Mouse (Mus musculus) layer of hippocampus, postnatal 14 days (tissue): ENCODE results near the gene Rora. TPM values are rescaled to one million over a fixed set of nuclear protein-coding genes. Genes with fewer than 3 reads are reported as not detected.
A peak's percentile ranks its signal among the peaks of the same experiment; 100 is the strongest.

ENCODE experiments used
- DNase-seq, 2 experiments: peaks; one replicate each; pipeline ENCODE4 v3.0.0; 2021 to 2022; ENCODE audit warnings: low spot score in 2 of 2, mixed read lengths in 1 of 2
- total RNA-seq, 2 experiments: library from RNA; stranded (reverse); gene quantifications; 2 replicates each; pipeline ENCODE4 v1.2.3; 2021

The Rora gene
- total RNA-seq, 2 experiments from 2014 or later = 29.3 to 49.5 TPM

- DNase-seq = no peak
These were observed 678.2 kb downstream of the Rora start for GRCm38 (mm10) chr9:69331790-69332189.

GRCm38 (mm10) chr9:69332802-69333568 is 679.4 kb downstream of the Rora start:
- DNase-seq = no peak

- DNase-seq = no peak
These were observed 680.1 kb downstream of the Rora start for GRCm38 (mm10) chr9:69333654-69334053.

GRCm38 (mm10) chr9:69334106-69334505 is 680.5 kb downstream of the Rora start:
- DNase-seq = no peak

GRCm38 (mm10) chr9:69336063-69336462 is 682.5 kb downstream of the Rora start:
- no peak for DNase-seq

- DNase-seq = no peak
These were observed 685.6 kb downstream of the Rora start for GRCm38 (mm10) chr9:69339199-69339598.

GRCm38 (mm10) chr9:69339829-69340228 is 686.2 kb downstream of the Rora start:
- DNase-seq = no peak

GRCm38 (mm10) chr9:69340421-69340820 is 686.8 kb downstream of the Rora start:
- DNase-seq = no peak

GRCm38 (mm10) chr9:69343881-69344280 is 690.3 kb downstream of the Rora start:
- no peak for DNase-seq

GRCm38 (mm10) chr9:69345550-69345949 is 692.0 kb downstream of the Rora start:
- DNase-seq = no peak

- no peak for DNase-seq
These were observed 694.2 kb downstream of the Rora start for GRCm38 (mm10) chr9:69347796-69348195.

- no peak for DNase-seq
These were observed 696.0 kb downstream of the Rora start for GRCm38 (mm10) chr9:69349537-69349936.

GRCm38 (mm10) chr9:69354228-69354627 is 700.6 kb downstream of the Rora start:
- DNase-seq = peak; percentile 29 to 69

GRCm38 (mm10) chr9:69357834-69358233 is 704.2 kb downstream of the Rora start:
- peak; percentile 59 to 74 for DNase-seq

- no peak for DNase-seq
These were observed 705.2 kb downstream of the Rora start for GRCm38 (mm10) chr9:69358797-69359196.

- DNase-seq = no peak
These were observed 708.4 kb downstream of the Rora start for GRCm38 (mm10) chr9:69361951-69362445.

GRCm38 (mm10) chr9:69362766-69363165 is 709.2 kb downstream of the Rora start:
- DNase-seq = no peak

GRCm38 (mm10) chr9:69364117-69364516 is 710.5 kb downstream of the Rora start:
- no peak for DNase-seq

GRCm38 (mm10) chr9:69367055-69367454 is 713.5 kb downstream of the Rora start:
- no peak for DNase-seq

- peak; percentile 14 to 45 for DNase-seq
These were observed 714.5 kb downstream of the Rora start for GRCm38 (mm10) chr9:69368071-69368470.

GRCm38 (mm10) chr9:69371046-69371724 is 717.6 kb downstream of the Rora start:
- DNase-seq = no peak

GRCm38 (mm10) chr9:69372871-69373270 is 719.3 kb downstream of the Rora start:
- no peak for DNase-seq
